Mouse (Mus musculus) hindbrain, embryonic 11.5 days (tissue): ENCODE measurements around the gene Srsf12. TPM values are rescaled to one million over a fixed set of nuclear protein-coding genes. Genes with fewer than 3 reads are reported as not detected.

ENCODE experiments used
- ATAC-seq: fragments of 200-750 bp; cut with Nextera tagmentation; 2 replicates; pipeline ENCODE4 v1.8.0; 2017; ENCODE audit warnings: mild to moderate bottlenecking, moderate TSS enrichment, moderate library complexity; ENCODE audit not compliant: low FRiP score
- DNase-seq: peaks from one replicate; pipeline ENCODE4 v3.0.0-alpha.2; 2015; ENCODE audit warnings: low spot score
- H3K27ac ChIP-seq: fragments of 300-500 bp; sonication (generic); 2 replicates; pipeline ENCODE4 v1.5.1; 2014; ENCODE audit warnings: mild to moderate bottlenecking, low read depth, low read length
- H3K27me3 ChIP-seq: fragments of 300-500 bp; sonication (generic); 2 replicates; pipeline ENCODE4 v1.6.1; 2014; ENCODE audit warnings: mild to moderate bottlenecking, low read length, moderate library complexity, mixed read lengths; ENCODE audit not compliant: control insufficient read depth, insufficient read depth
- H3K36me3 ChIP-seq: fragments of 300-500 bp; sonication (generic); 2 replicates; pipeline ENCODE4 v1.6.1; 2014; ENCODE audit warnings: mild to moderate bottlenecking, low read length, moderate library complexity, mixed read lengths; ENCODE audit not compliant: control insufficient read depth, insufficient read depth
- H3K4me1 ChIP-seq: fragments of 300-500 bp; sonication (generic); replicated peaks from 2 replicates; pipeline ENCODE4 v1.6.1; 2014; ENCODE audit warnings: low read length, mixed read lengths; ENCODE audit not compliant: control insufficient read depth, insufficient read depth
- H3K4me2 ChIP-seq: fragments of 300-500 bp; sonication (generic); replicated peaks from 2 replicates; pipeline ENCODE4 v1.6.1; 2014; ENCODE audit warnings: mild to moderate bottlenecking, low read depth, low read length
- H3K4me3 ChIP-seq: fragments of 300-500 bp; sonication (generic); 2 replicates; pipeline ENCODE4 v1.5.1; 2014; ENCODE audit warnings: low read depth, low read length
- H3K9ac ChIP-seq: fragments of 300-500 bp; sonication (generic); 2 replicates; pipeline ENCODE4 v1.6.1; 2014; ENCODE audit warnings: low read depth, low read length
- H3K9me3 ChIP-seq: fragments of 300-500 bp; sonication (generic); 2 replicates; pipeline ENCODE4 v1.6.1; 2016; ENCODE audit warnings: low read length; ENCODE audit not compliant: control insufficient read depth
- WGBS: fragments of 180-500 bp; shearing (Covaris S2); extraction: QIAGEN DNeasy Blood & Tissue Kit; methylation state at CpG from one replicate; pipeline ENCODE4 v1.1.7; 2014; 5-methylcytosine and 5-hydroxymethylcytosine counted together
- polyA plus RNA-seq: library from polyadenylated mRNA; unstranded; fragments of >200 nt; fragmentation: Nextera tagmentation; extraction: Ambion mirVana; gene quantifications from 2 replicates; pipeline ENCODE4 v1.2.1, GENCODE M21; 2014

Srsf12 gene
- polyA plus RNA-seq, 1 experiment from 2014 or later = 12.9 TPM

GRCm38 (mm10) chr4:33245853-33246395 is 37.1 kb downstream of the Srsf12 start:
- H3K4me2 ChIP-seq = no peak overlapping the region; the same call in 1 of the 2 replicates
- no peak overlapping the region for H3K4me3 ChIP-seq
- H3K9me3 ChIP-seq = no peaks in the 10 kb centered on the region
- H3K9ac ChIP-seq = no peak overlapping the region
- H3K27ac ChIP-seq = no peak overlapping the region
- peaks cover 5% of the 10 kb centered on the region; the same call in 1 of the 2 replicates for H3K36me3 ChIP-seq
- DNase-seq (no peak), ATAC-seq (no peak)
- 95% methylated on average over 14 of the region's 14 CpGs for WGBS
- H3K27me3 ChIP-seq = no peaks in the 10 kb centered on the region
- H3K4me1 ChIP-seq = no peaks in the 10 kb centered on the region

- no peaks in the 10 kb centered on the region for H3K4me1 ChIP-seq
- DNase-seq = peak; percentile 96
- peak; percentile 93 for ATAC-seq
- H3K9ac ChIP-seq = peak overlapping the region; percentile 87
- peak overlapping the region; percentile 97 for H3K27ac ChIP-seq
- H3K4me2 ChIP-seq = peak overlapping the region; percentile 63
- peak overlapping the region; percentile 98 for H3K4me3 ChIP-seq
- peaks cover 5% of the 10 kb centered on the region; the same call in 1 of the 2 replicates for H3K36me3 ChIP-seq
- H3K27me3 ChIP-seq = no peaks in the 10 kb centered on the region
- WGBS = under 1% methylated on average over 57 of the region's 60 CpGs
- H3K9me3 ChIP-seq = no peaks in the 10 kb centered on the region
Observed at GRCm38 (mm10) chr4:33247479-33248053, 38.8 kb downstream of the Srsf12 start.

DNA sequence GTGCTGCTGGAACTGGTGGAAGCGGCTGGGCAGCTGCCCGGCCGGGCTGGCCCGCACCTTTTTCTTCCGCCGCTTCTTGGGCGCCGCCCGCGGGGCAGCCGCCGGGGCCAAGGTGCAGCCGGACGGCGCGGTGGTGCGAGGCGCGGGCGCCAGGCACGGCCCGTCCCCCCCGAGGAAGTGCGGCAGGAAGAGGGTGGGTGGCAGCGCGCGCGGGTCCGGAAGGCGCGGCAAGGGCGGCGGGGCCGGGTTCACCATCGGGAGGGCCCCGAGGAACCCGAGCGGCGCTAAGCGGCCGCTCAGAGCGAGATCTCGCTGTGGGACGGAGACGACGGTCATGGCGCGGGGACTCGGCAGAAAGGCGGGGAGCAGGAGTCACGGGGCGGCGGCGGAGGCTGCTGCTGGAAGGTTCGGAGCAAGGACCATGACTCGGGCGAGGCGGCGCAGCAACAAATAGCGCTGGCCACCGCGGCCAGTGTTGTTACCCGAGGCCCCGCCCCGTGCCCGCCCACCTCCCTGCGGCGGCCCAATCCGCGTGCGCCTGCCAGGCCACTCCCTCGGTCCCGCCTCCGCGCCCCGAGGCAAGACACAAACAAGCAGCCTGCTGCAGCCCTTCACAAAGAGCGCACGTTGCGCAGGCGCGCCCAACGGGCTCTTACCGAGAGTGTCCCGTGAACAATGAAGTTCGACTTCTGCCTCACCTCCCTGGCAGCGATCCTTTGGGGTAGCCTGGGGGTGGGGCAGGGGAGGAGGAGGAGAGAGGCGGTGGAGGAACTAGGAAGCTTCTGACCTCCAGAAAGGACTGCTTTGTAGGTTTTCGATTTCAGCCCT is 39.5 kb downstream of the Srsf12 start:
- Histone ChIP-seq H3K27me3 (no peaks in the 10 kb centered on the region), H3K9ac (peak overlapping the region; percentile 87), H3K4me3 (peak overlapping the region; percentile 98), H3K4me1 (no peaks in the 10 kb centered on the region), H3K4me2 (peak overlapping the region; percentile 63), H3K9me3 (no peaks in the 10 kb centered on the region), H3K36me3 (peaks cover 5% of the 10 kb centered on the region; the same call in 1 of the 2 replicates), H3K27ac (peak overlapping the region; percentile 97)
- under 1% methylated on average over 78 of the region's 88 CpGs for WGBS
- peak; percentile 99 for DNase-seq
- peak; percentile 94 for ATAC-seq

- H3K36me3 ChIP-seq = peaks cover 5% of the 10 kb centered on the region; the same call in 1 of the 2 replicates
- ATAC-seq (no peak), DNase-seq (no peak)
- H3K4me1 ChIP-seq = no peaks in the 10 kb centered on the region
- H3K9me3 ChIP-seq = no peaks in the 10 kb centered on the region
- peak overlapping the region; percentile 63 for H3K4me2 ChIP-seq
- peak overlapping the region; percentile 21; the same call in 1 of the 2 replicates for H3K9ac ChIP-seq
- no peaks in the 10 kb centered on the region for H3K27me3 ChIP-seq
- H3K4me3 ChIP-seq = peak overlapping the region; percentile 98
- WGBS = 5% methylated on average over 4 of the region's 4 CpGs
- peak overlapping the region; percentile 97 for H3K27ac ChIP-seq
Observed at GRCm38 (mm10) chr4:33248915-33249314, 40.1 kb downstream of the Srsf12 start.

GRCm38 (mm10) chr4:33249716-33250230 is 41.0 kb downstream of the Srsf12 start:
- DNase-seq = peak; percentile 15
- Histone ChIP-seq H3K4me2 (no peak overlapping the region), H3K9me3 (no peaks in the 10 kb centered on the region), H3K27me3 (no peaks in the 10 kb centered on the region), H3K9ac (no peak overlapping the region), H3K4me1 (no peaks in the 10 kb centered on the region), H3K27ac (no peak overlapping the region), H3K36me3 (0 out of 2 replicates have a peak, but pooled peaks cover 5% of the 10 kb centered on the region), H3K4me3 (no peak overlapping the region)
- 50% methylated on average over 1 of the region's 1 CpGs for WGBS
- no peak for ATAC-seq

- Histone ChIP-seq H3K9me3 (no peaks in the 10 kb centered on the region), H3K9ac (no peak overlapping the region), H3K4me3 (no peak overlapping the region), H3K4me2 (no peak overlapping the region), H3K4me1 (no peaks in the 10 kb centered on the region), H3K36me3 (0 out of 2 replicates have a peak, but pooled peaks cover 1% of the 10 kb centered on the region), H3K27ac (no peak overlapping the region), H3K27me3 (no peaks in the 10 kb centered on the region)
- WGBS = 93% methylated on average over 2 of the region's 2 CpGs
- ATAC-seq (no peak), DNase-seq (no peak)
Observed at GRCm38 (mm10) chr4:33250867-33251266, 42.1 kb downstream of the Srsf12 start.

GRCm38 (mm10) chr4:33254706-33255105 is 45.9 kb downstream of the Srsf12 start:
- H3K4me2 ChIP-seq = no peak overlapping the region
- H3K27ac ChIP-seq = no peak overlapping the region
- no peak overlapping the region for H3K4me3 ChIP-seq
- H3K27me3 ChIP-seq = no peaks in the 10 kb centered on the region
- H3K9me3 ChIP-seq = no peaks in the 10 kb centered on the region
- H3K4me1 ChIP-seq = no peaks in the 10 kb centered on the region
- ATAC-seq (no peak), DNase-seq (no peak)
- H3K9ac ChIP-seq = no peak overlapping the region
- H3K36me3 ChIP-seq = no peaks in the 10 kb centered on the region
- WGBS = 60% methylated on average over 4 of the region's 4 CpGs

GRCm38 (mm10) chr4:33257263-33257964 is 48.6 kb downstream of the Srsf12 start:
- no peaks in the 10 kb centered on the region for H3K9me3 ChIP-seq
- H3K27me3 ChIP-seq = no peaks in the 10 kb centered on the region
- H3K4me1 ChIP-seq = no peaks in the 10 kb centered on the region
- no peak overlapping the region for H3K4me2 ChIP-seq
- H3K36me3 ChIP-seq = no peaks in the 10 kb centered on the region
- 78% methylated on average over 11 of the region's 11 CpGs for WGBS
- DNase-seq (no peak), ATAC-seq (no peak)
- H3K27ac ChIP-seq = no peak overlapping the region
- H3K4me3 ChIP-seq = no peak overlapping the region
- no peak overlapping the region for H3K9ac ChIP-seq
